Mouse (Mus musculus) heart, postnatal 0 days (tissue): Measurements from ENCODE around the gene Sstr4. TPM values are rescaled to one million over a fixed set of nuclear protein-coding genes. Genes with fewer than 3 reads are reported as not detected.

ENCODE experiments used
- ATAC-seq: fragments of 200-750 bp; cut with Nextera tagmentation; 2 replicates; pipeline ENCODE4 v1.8.0; 2017; ENCODE audit warnings: low read depth, moderate number of reproducible peaks, moderate library complexity; ENCODE audit not compliant: insufficient read depth
- DNase-seq: peaks from one replicate; pipeline ENCODE4 v3.0.0-alpha.2; 2016; ENCODE audit warnings: low spot score
- H3K27ac ChIP-seq: fragments of 300-500 bp; sonication (generic); 2 replicates; pipeline ENCODE4 v1.5.1; 2014; ENCODE audit warnings: low read depth, mild to moderate bottlenecking
- H3K27me3 ChIP-seq: fragments of 300-500 bp; sonication (generic); 2 replicates; pipeline ENCODE4 v1.6.1; 2014; ENCODE audit warnings: low read length, mixed read lengths; ENCODE audit not compliant: control insufficient read depth, insufficient read depth
- H3K36me3 ChIP-seq: fragments of 300-500 bp; sonication (generic); replicated peaks from 2 replicates; pipeline ENCODE4 v1.6.1; 2014; ENCODE audit warnings: low read length, mixed read lengths; ENCODE audit not compliant: control insufficient read depth, insufficient read depth
- H3K4me1 ChIP-seq: fragments of 300-500 bp; sonication (generic); 2 replicates; pipeline ENCODE4 v1.6.1; 2014; ENCODE audit warnings: antibody characterized with exemption; ENCODE audit not compliant: control insufficient read depth, insufficient read depth
- H3K4me2 ChIP-seq: fragments of 300-500 bp; sonication (generic); 2 replicates; pipeline ENCODE4 v1.6.1; 2014; ENCODE audit warnings: low read depth, mild to moderate bottlenecking, low read length, moderate library complexity
- H3K4me3 ChIP-seq: fragments of 300-500 bp; sonication (generic); 2 replicates; pipeline ENCODE4 v1.5.1; 2014; ENCODE audit warnings: low read depth, low read length
- H3K9ac ChIP-seq: fragments of 300-500 bp; sonication (generic); replicated peaks from 2 replicates; pipeline ENCODE4 v1.6.1; 2014; ENCODE audit warnings: low read depth, low read length, mixed read lengths
- H3K9me3 ChIP-seq: fragments of 300-500 bp; sonication (generic); replicated peaks from 2 replicates; pipeline ENCODE4 v1.6.1; 2016; ENCODE audit warnings: low read length; ENCODE audit not compliant: control insufficient read depth
- CTCF ChIP-seq: IDR thresholded peaks from 2 replicates; pipeline ENCODE4 v1.5.1; 2016; ENCODE audit warnings: antibody characterized with exemption, control low read depth, low read depth
- EP300 ChIP-seq: IDR thresholded peaks from 2 replicates; pipeline ENCODE4 v1.6.1; 2016; ENCODE audit warnings: antibody characterized with exemption, low read depth
- WGBS: fragments of 180-500 bp; shearing (Covaris S2); extraction: QIAGEN DNeasy Blood & Tissue Kit; methylation state at CpG from one replicate; pipeline ENCODE4 v1.1.7; 2014; 5-methylcytosine and 5-hydroxymethylcytosine counted together
- polyA plus RNA-seq: library from polyadenylated mRNA; unstranded; fragments of >200 nt; fragmentation: Nextera tagmentation; extraction: Ambion mirVana; gene quantifications from 2 replicates; pipeline ENCODE4 v1.2.1, GENCODE M21; 2015
- total RNA-seq: library from RNA; depleted of rRNA; stranded (reverse); fragments of >200 nt; gene quantifications from 2 replicates; pipeline ENCODE4 v1.2.3, GENCODE M21; 2014; ENCODE audit warnings: low replicate concordance

The Sstr4 gene
- total and polyA plus RNA-seq, 2 experiments from 2014 or later = 0.14 to 0.31 TPM

GRCm38 (mm10) chr2:148409141-148409540 lies 14.0 kb downstream of the Sstr4 start:
- Histone ChIP-seq H3K4me2 (no peak overlapping the region), H3K9me3 (no peaks in the 10 kb centered on the region), H3K36me3 (no peaks in the 10 kb centered on the region), H3K4me3 (no peak overlapping the region), H3K4me1 (peaks cover 6% of the 10 kb centered on the region; the same call in 1 of the 2 replicates), H3K27me3 (peaks cover 24% of the 10 kb centered on the region), H3K27ac (no peak overlapping the region), H3K9ac (no peak overlapping the region)
- ATAC-seq = peak; percentile 77
- TF ChIP-seq EP300 = no peak
- TF ChIP-seq CTCF = peak; percentile 94
- DNase-seq = peak; percentile 76
- 13% methylated on average over 9 of the region's 9 CpGs for WGBS

GRCm38 (mm10) chr2:148409821-148410220 lies 14.7 kb downstream of the Sstr4 start:
- Histone ChIP-seq H3K9me3 (no peaks in the 10 kb centered on the region), H3K4me1 (peaks cover 6% of the 10 kb centered on the region; the same call in 1 of the 2 replicates), H3K27me3 (peaks cover 24% of the 10 kb centered on the region), H3K4me3 (no peak overlapping the region), H3K36me3 (no peaks in the 10 kb centered on the region), H3K4me2 (no peak overlapping the region), H3K27ac (no peak overlapping the region), H3K9ac (no peak overlapping the region)
- DNase-seq = no peak
- TF ChIP-seq CTCF (no peak), EP300 (no peak)
- no peak for ATAC-seq
- WGBS = 59% methylated on average over 1 of the region's 1 CpGs

- TF ChIP-seq CTCF (no peak), EP300 (no peak)
- Histone ChIP-seq H3K36me3 (no peaks in the 10 kb centered on the region), H3K4me3 (no peak overlapping the region), H3K4me2 (no peak overlapping the region), H3K27ac (no peak overlapping the region), H3K27me3 (no peaks in the 10 kb centered on the region), H3K4me1 (no peaks in the 10 kb centered on the region), H3K9me3 (no peaks in the 10 kb centered on the region), H3K9ac (no peak overlapping the region)
- no peak for ATAC-seq
- WGBS = 43% methylated on average over 3 of the region's 3 CpGs
- DNase-seq = no peak
Observed at GRCm38 (mm10) chr2:148419151-148419550, 24.0 kb downstream of the Sstr4 start.

- no peak for ATAC-seq
- no peak for DNase-seq
- H3K4me1 ChIP-seq = no peaks in the 10 kb centered on the region
- no peak overlapping the region for H3K4me3 ChIP-seq
- WGBS = 72% methylated on average over 2 of the region's 2 CpGs
- H3K9ac ChIP-seq = no peak overlapping the region
- no peak overlapping the region for H3K4me2 ChIP-seq
- TF ChIP-seq EP300 = no peak
- TF ChIP-seq CTCF = no peak
- H3K36me3 ChIP-seq = no peaks in the 10 kb centered on the region
- no peaks in the 10 kb centered on the region for H3K27me3 ChIP-seq
- no peak overlapping the region for H3K27ac ChIP-seq
- H3K9me3 ChIP-seq = no peaks in the 10 kb centered on the region
Observed at GRCm38 (mm10) chr2:148419776-148420175, 24.6 kb downstream of the Sstr4 start.

GRCm38 (mm10) chr2:148421112-148421511 lies 26.0 kb downstream of the Sstr4 start:
- H3K4me2 ChIP-seq = no peak overlapping the region
- 12% methylated on average over 1 of the region's 1 CpGs for WGBS
- no peak overlapping the region for H3K27ac ChIP-seq

GRCm38 (mm10) chr2:148421706-148422105 lies 26.6 kb downstream of the Sstr4 start:
- TF ChIP-seq EP300 = no peak
- TF ChIP-seq CTCF = no peak
- Histone ChIP-seq H3K4me1 (no peaks in the 10 kb centered on the region), H3K27me3 (no peaks in the 10 kb centered on the region), H3K9me3 (no peaks in the 10 kb centered on the region), H3K27ac (no peak overlapping the region), H3K36me3 (no peaks in the 10 kb centered on the region), H3K4me2 (no peak overlapping the region), H3K4me3 (no peak overlapping the region), H3K9ac (no peak overlapping the region)
- no peak for DNase-seq
- 62% methylated on average over 1 of the region's 1 CpGs for WGBS
- no peak for ATAC-seq

More at GRCm38 (mm10) chr2:148421112-148421511, 26.0 kb downstream of the Sstr4 start:
- no peak for TF ChIP-seq EP300
- TF ChIP-seq CTCF = no peak
- Histone ChIP-seq H3K4me3 (no peak overlapping the region), H3K9ac (no peak overlapping the region), H3K4me1 (no peaks in the 10 kb centered on the region), H3K36me3 (no peaks in the 10 kb centered on the region), H3K9me3 (no peaks in the 10 kb centered on the region), H3K27me3 (no peaks in the 10 kb centered on the region)
- DNase-seq = no peak
- no peak for ATAC-seq
